Mouse (Mus musculus) liver, embryonic 11.5 days (tissue): ENCODE results near the gene Frmd4b. TPM values are rescaled to one million over a fixed set of nuclear protein-coding genes. Genes with fewer than 3 reads are reported as not detected.

Source experiments
- ATAC-seq: fragments of 200-750 bp; cut with Nextera tagmentation; replicated peaks from 2 replicates; pipeline ENCODE4 v1.8.0; 2017; ENCODE audit warnings: moderate number of reproducible peaks, mild to moderate bottlenecking, moderate TSS enrichment, moderate library complexity; ENCODE audit not compliant: low FRiP score
- DNase-seq: peaks from one replicate; pipeline ENCODE4 v3.0.0-alpha.2; 2017; ENCODE audit warnings: low spot score
- H3K27ac ChIP-seq: fragments of 300-500 bp; sonication (generic); 2 replicates; pipeline ENCODE4 v1.5.1; 2014; ENCODE audit warnings: mild to moderate bottlenecking, low read depth, low read length, control low read depth
- H3K27me3 ChIP-seq: fragments of 300-500 bp; sonication (generic); replicated peaks from 2 replicates; pipeline ENCODE4 v1.6.1; 2014; ENCODE audit warnings: low read length, mixed read lengths; ENCODE audit not compliant: control insufficient read depth, insufficient read depth
- H3K36me3 ChIP-seq: fragments of 300-500 bp; sonication (generic); 2 replicates; pipeline ENCODE4 v1.6.1; 2014; ENCODE audit warnings: mild to moderate bottlenecking, low read length, moderate library complexity, mixed read lengths; ENCODE audit not compliant: control insufficient read depth, insufficient read depth
- H3K4me1 ChIP-seq: fragments of 300-500 bp; sonication (generic); replicated peaks from 2 replicates; pipeline ENCODE4 v1.6.1; 2014; ENCODE audit warnings: low read length, mixed read lengths; ENCODE audit not compliant: control insufficient read depth, insufficient read depth
- H3K4me2 ChIP-seq: fragments of 300-500 bp; sonication (generic); 2 replicates; pipeline ENCODE4 v1.6.1; 2014; ENCODE audit warnings: mild to moderate bottlenecking, control low read depth, moderate library complexity
- H3K4me3 ChIP-seq: fragments of 300-500 bp; sonication (generic); 2 replicates; pipeline ENCODE4 v1.5.1; 2014; ENCODE audit warnings: low read depth, low read length, control low read depth
- H3K9ac ChIP-seq: fragments of 300-500 bp; sonication (generic); 2 replicates; pipeline ENCODE4 v1.6.1; 2014; ENCODE audit warnings: low read depth, low read length, control low read depth
- H3K9me3 ChIP-seq: fragments of 300-500 bp; sonication (generic); 2 replicates; pipeline ENCODE4 v1.6.1; 2016; ENCODE audit warnings: low read length, inconsistent platforms, mixed read lengths; ENCODE audit not compliant: control insufficient read depth
- WGBS: fragments of 180-500 bp; shearing (Covaris S2); extraction: QIAGEN DNeasy Blood & Tissue Kit; methylation state at CpG from one replicate; pipeline ENCODE4 v1.1.7; 2014; 5-methylcytosine and 5-hydroxymethylcytosine counted together
- polyA plus RNA-seq: library from polyadenylated mRNA; unstranded; fragments of >200 nt; fragmentation: Nextera tagmentation; extraction: Ambion mirVana; gene quantifications from 2 replicates; pipeline ENCODE4 v1.2.1, GENCODE M21; 2014

Frmd4b gene
- polyA plus RNA-seq, 1 experiment from 2014 or later, result 16.6 TPM

GRCm38 (mm10) chr6:97300180-97300579, 317.2 kb downstream of the Frmd4b start:
- ATAC-seq (no peak), DNase-seq (no peak)
- Histone ChIP-seq H3K27me3 (no peaks in the 10 kb centered on the region), H3K27ac (no peak overlapping the region), H3K4me1 (no peaks in the 10 kb centered on the region; the same call in 1 of the 2 replicates), H3K36me3 (peaks cover 4% of the 10 kb centered on the region), H3K4me2 (no peak overlapping the region), H3K4me3 (no peak overlapping the region), H3K9me3 (no peaks in the 10 kb centered on the region), H3K9ac (no peak overlapping the region)
- WGBS, result 87% methylated on average over 6 of the region's 6 CpGs

- no peak for ATAC-seq
- H3K27ac ChIP-seq, result no peak overlapping the region
- H3K9me3 ChIP-seq, result no peaks in the 10 kb centered on the region
- no peaks in the 10 kb centered on the region for H3K27me3 ChIP-seq
- H3K9ac ChIP-seq, result no peak overlapping the region
- H3K4me3 ChIP-seq, result no peak overlapping the region
- WGBS, result 76% methylated on average over 3 of the region's 3 CpGs
- H3K4me2 ChIP-seq, result no peak overlapping the region
- no peak for DNase-seq
- H3K36me3 ChIP-seq, result peaks cover 3% of the 10 kb centered on the region; the same call in 1 of the 2 replicates
- peaks cover 2% of the 10 kb centered on the region; the same call in 1 of the 2 replicates for H3K4me1 ChIP-seq
Observed at GRCm38 (mm10) chr6:97297151-97297550, 320.2 kb downstream of the Frmd4b start.

- Histone ChIP-seq H3K36me3 (peaks cover 6% of the 10 kb centered on the region; the same call in 1 of the 2 replicates), H3K27ac (no peak overlapping the region), H3K4me2 (no peak overlapping the region), H3K4me1 (peaks cover 8% of the 10 kb centered on the region), H3K4me3 (no peak overlapping the region), H3K9ac (no peak overlapping the region), H3K9me3 (no peaks in the 10 kb centered on the region), H3K27me3 (no peaks in the 10 kb centered on the region)
- DNase-seq (no peak), ATAC-seq (no peak)
- 92% methylated on average over 21 of the region's 21 CpGs for WGBS
Observed at GRCm38 (mm10) chr6:97295866-97296527, 321.3 kb downstream of the Frmd4b start.

- no peak overlapping the region for H3K4me3 ChIP-seq
- H3K36me3 ChIP-seq, result peaks cover 6% of the 10 kb centered on the region; the same call in 1 of the 2 replicates
- no peak overlapping the region for H3K9ac ChIP-seq
- ATAC-seq (no peak), DNase-seq (no peak)
- H3K27me3 ChIP-seq, result no peaks in the 10 kb centered on the region
- H3K4me2 ChIP-seq, result no peak overlapping the region
- no peaks in the 10 kb centered on the region for H3K9me3 ChIP-seq
- 85% methylated on average over 9 of the region's 9 CpGs for WGBS
- H3K4me1 ChIP-seq, result peaks cover 9% of the 10 kb centered on the region; the same call in 1 of the 2 replicates
- no peak overlapping the region for H3K27ac ChIP-seq
Observed at GRCm38 (mm10) chr6:97295416-97295815, 321.9 kb downstream of the Frmd4b start.

DNA sequence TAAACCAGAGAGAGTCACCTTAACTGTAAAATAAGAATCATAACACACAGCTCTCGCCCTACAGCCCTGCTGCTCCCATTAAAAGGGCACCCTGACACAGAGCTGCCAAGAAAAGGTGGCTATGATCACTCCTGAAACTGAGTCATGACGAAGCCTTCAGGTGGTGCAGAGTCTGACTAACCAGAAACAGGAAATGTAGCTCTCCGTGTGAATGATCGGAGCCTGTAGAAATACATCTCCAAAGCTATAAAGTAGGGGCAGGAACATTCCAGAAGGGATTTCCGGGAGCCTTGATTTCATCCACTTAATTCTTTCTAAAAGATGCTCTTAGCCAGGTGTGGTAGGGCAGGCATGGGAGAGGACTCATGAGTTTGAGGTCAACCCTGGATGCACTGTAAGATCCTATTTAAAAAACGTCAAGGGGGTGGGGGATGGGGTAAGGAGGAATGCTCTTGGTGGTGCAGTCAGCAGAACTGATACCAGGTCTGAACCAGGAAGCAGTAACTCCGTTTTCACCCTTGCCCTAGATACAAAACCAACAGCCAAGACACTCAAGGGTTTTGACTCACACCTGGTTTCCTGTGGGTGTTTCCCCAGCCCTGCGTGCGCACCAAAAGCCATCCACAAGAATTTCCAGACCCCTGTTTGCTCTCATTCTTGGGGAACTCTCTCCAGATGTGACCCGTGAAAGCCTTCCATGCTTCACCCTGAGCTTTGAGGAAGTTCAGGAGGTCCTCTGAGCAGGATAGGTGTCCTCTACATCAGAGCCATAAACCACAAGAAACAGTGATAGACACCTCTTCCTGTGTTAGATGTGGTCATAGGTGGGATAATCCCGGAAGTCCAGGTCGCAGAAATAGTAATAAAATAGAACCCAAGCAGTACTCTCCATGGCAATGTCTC, 323.4 kb downstream of the Frmd4b start:
- H3K27me3 ChIP-seq, result no peaks in the 10 kb centered on the region
- H3K4me3 ChIP-seq, result no peak overlapping the region
- DNase-seq (no peak), ATAC-seq (no peak)
- H3K4me1 ChIP-seq, result peaks cover 14% of the 10 kb centered on the region; the same call in 1 of the 2 replicates
- WGBS, result 61% methylated on average over 12 of the region's 12 CpGs
- no peak overlapping the region for H3K27ac ChIP-seq
- no peaks in the 10 kb centered on the region for H3K9me3 ChIP-seq
- H3K36me3 ChIP-seq, result peaks cover 6% of the 10 kb centered on the region; the same call in 1 of the 2 replicates
- H3K4me2 ChIP-seq, result no peak overlapping the region
- H3K9ac ChIP-seq, result no peak overlapping the region

DNA sequence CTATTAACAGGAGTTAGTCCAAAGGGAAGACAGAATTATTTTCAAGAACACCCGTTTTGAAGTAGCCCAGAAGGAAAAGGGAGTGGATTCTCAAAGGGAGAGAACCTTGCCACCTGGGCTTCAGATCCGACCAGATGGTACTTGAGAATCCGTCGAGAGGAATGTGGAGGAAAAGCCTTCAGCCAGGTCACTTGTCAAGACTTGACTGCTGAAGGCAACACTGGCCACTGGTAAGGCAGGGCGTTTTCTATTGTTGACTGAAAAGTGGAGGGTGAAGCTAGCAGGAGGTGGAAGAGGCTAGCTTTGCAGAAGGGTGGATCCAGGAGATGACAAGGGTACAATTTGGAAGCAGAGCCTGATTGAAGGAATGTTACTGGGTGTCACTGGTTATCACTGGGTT, 324.4 kb downstream of the Frmd4b start:
- H3K9me3 ChIP-seq, result no peaks in the 10 kb centered on the region
- no peaks in the 10 kb centered on the region for H3K27me3 ChIP-seq
- no peak for DNase-seq
- H3K4me2 ChIP-seq, result no peak overlapping the region
- 76% methylated on average over 5 of the region's 5 CpGs for WGBS
- no peak overlapping the region for H3K4me3 ChIP-seq
- ATAC-seq, result no peak
- H3K9ac ChIP-seq, result no peak overlapping the region
- peaks cover 6% of the 10 kb centered on the region; the same call in 1 of the 2 replicates for H3K36me3 ChIP-seq
- H3K4me1 ChIP-seq, result peaks cover 14% of the 10 kb centered on the region; the same call in 1 of the 2 replicates
- no peak overlapping the region for H3K27ac ChIP-seq

GRCm38 (mm10) chr6:97292096-97292495, 325.2 kb downstream of the Frmd4b start:
- WGBS, result 90% methylated on average over 3 of the region's 3 CpGs
- peaks cover 6% of the 10 kb centered on the region; the same call in 1 of the 2 replicates for H3K36me3 ChIP-seq

GRCm38 (mm10) chr6:97291159-97291908, 326.0 kb downstream of the Frmd4b start:
- H3K27me3 ChIP-seq, result no peaks in the 10 kb centered on the region
- ATAC-seq, result no peak
- no peaks in the 10 kb centered on the region for H3K9me3 ChIP-seq
- no peak overlapping the region for H3K9ac ChIP-seq
- H3K4me3 ChIP-seq, result no peak overlapping the region
- H3K36me3 ChIP-seq, result peaks cover 6% of the 10 kb centered on the region; the same call in 1 of the 2 replicates
- H3K4me2 ChIP-seq, result no peak overlapping the region
- DNase-seq, result no peak
- WGBS, result 64% methylated on average over 21 of the region's 21 CpGs
- no peak overlapping the region for H3K27ac ChIP-seq
- peaks cover 14% of the 10 kb centered on the region; the same call in 1 of the 2 replicates for H3K4me1 ChIP-seq

More at GRCm38 (mm10) chr6:97292096-97292495, 325.2 kb downstream of the Frmd4b start:
- Histone ChIP-seq H3K4me1 (peaks cover 14% of the 10 kb centered on the region; the same call in 1 of the 2 replicates), H3K4me3 (no peak overlapping the region), H3K4me2 (no peak overlapping the region), H3K9ac (no peak overlapping the region), H3K9me3 (no peaks in the 10 kb centered on the region), H3K27me3 (no peaks in the 10 kb centered on the region), H3K27ac (no peak overlapping the region)
- DNase-seq, result no peak
- no peak for ATAC-seq
